Mouse (Mus musculus): Measurements from ENCODE around the gene Nuak2.
A peak's percentile ranks its signal among the peaks of the same experiment; 100 is the strongest.
"Not testable (repeated sequence)": the region's sequence is repeated elsewhere in the genome, so short reads cannot be mapped to it uniquely, and the experiment has no call there.

The Nuak2 gene

GRCm38 (mm10) chr1:132315889-132316624 lies at the start of gene Nuak2:
Gene Nuak2 (plus strand): TSS chr1:132316126.
- DNase-seq (ENCODE audit: low spot score in 2 of 2): peak in 1 of 2 experiments; percentile 75

GRCm38 (mm10) chr1:132266791-132267557 lies 49.0 kb upstream of the Nuak2 start:
- DNase-seq (ENCODE audit: low spot score in 2 of 2): no peak

- DNase-seq (ENCODE audit: low spot score in 2 of 2): peak in 1 of 2 experiments; percentile 25
These were observed 48.0 kb upstream of the Nuak2 start for GRCm38 (mm10) chr1:132267959-132268358.

- peak in 1 of 2 experiments; percentile 24 for DNase-seq (ENCODE audit: low spot score in 2 of 2)
These were observed 47.4 kb upstream of the Nuak2 start for GRCm38 (mm10) chr1:132268418-132269060.

- no peak for DNase-seq (ENCODE audit: low spot score in 2 of 2)
These were observed 44.7 kb upstream of the Nuak2 start for GRCm38 (mm10) chr1:132271237-132271636.

- DNase-seq (ENCODE audit: low spot score in 2 of 2): no peak
These were observed 39.2 kb upstream of the Nuak2 start for GRCm38 (mm10) chr1:132276694-132277093.

DNA sequence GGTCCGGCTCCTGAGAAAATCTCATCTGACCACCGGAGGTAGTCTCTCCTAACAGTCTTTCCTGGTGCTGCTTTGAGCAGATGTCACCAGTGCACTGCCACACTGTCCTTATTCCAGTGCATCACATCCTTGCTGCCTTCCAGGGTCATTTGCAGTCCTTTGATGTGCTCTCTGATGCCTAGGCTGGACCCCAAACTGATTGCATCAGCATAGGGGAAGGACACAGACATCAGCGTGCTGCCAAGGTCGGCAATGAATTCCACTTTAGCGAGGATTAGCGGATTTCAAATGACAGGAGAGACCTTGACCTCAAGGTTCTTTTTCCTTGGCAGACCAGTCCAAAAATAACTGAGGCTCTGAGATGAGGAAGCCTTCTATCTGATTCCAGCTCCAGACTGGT lies 38.8 kb upstream of the Nuak2 start:
- no peak for DNase-seq (ENCODE audit: low spot score in 2 of 2)

- DNase-seq (ENCODE audit: low spot score in 2 of 2): not testable (repeated sequence)
These were observed 35.3 kb upstream of the Nuak2 start for GRCm38 (mm10) chr1:132280636-132281035.

- DNase-seq (ENCODE audit: low spot score in 2 of 2): no peak
These were observed 34.3 kb upstream of the Nuak2 start for GRCm38 (mm10) chr1:132281523-132282176.

- no peak for DNase-seq (ENCODE audit: low spot score in 2 of 2)
These were observed 33.8 kb upstream of the Nuak2 start for GRCm38 (mm10) chr1:132282177-132282536.

GRCm38 (mm10) chr1:132283018-132283417 lies 32.9 kb upstream of the Nuak2 start:
- no peak for DNase-seq (ENCODE audit: low spot score in 2 of 2)

DNA sequence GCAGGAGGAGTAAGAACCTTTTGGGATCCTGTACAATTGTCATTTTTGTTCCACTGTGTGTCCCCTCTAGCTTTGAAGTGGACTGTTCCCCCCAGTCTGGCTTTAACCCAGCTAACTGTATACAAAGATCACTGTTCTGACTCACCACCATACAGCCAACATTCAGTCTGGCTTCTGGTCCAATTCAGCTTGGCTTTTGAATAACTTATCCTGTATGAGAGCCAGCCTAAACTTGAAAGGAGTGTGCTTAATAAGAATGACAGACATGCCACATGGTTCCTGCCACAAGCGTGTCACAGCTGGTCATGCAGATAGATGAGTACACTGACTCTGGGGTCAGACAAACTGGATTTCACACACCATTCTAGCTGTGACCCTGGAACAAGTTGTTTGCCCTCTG lies 29.2 kb upstream of the Nuak2 start:
- no peak for DNase-seq (ENCODE audit: low spot score in 2 of 2)

- no peak for DNase-seq (ENCODE audit: low spot score in 2 of 2)
These were observed 28.5 kb upstream of the Nuak2 start for GRCm38 (mm10) chr1:132287445-132287844.

- no peak for DNase-seq (ENCODE audit: low spot score in 2 of 2)
These were observed 27.9 kb upstream of the Nuak2 start for GRCm38 (mm10) chr1:132287991-132288451.

- DNase-seq (ENCODE audit: low spot score in 2 of 2): no peak
These were observed 26.0 kb upstream of the Nuak2 start for GRCm38 (mm10) chr1:132289965-132290364.

DNA sequence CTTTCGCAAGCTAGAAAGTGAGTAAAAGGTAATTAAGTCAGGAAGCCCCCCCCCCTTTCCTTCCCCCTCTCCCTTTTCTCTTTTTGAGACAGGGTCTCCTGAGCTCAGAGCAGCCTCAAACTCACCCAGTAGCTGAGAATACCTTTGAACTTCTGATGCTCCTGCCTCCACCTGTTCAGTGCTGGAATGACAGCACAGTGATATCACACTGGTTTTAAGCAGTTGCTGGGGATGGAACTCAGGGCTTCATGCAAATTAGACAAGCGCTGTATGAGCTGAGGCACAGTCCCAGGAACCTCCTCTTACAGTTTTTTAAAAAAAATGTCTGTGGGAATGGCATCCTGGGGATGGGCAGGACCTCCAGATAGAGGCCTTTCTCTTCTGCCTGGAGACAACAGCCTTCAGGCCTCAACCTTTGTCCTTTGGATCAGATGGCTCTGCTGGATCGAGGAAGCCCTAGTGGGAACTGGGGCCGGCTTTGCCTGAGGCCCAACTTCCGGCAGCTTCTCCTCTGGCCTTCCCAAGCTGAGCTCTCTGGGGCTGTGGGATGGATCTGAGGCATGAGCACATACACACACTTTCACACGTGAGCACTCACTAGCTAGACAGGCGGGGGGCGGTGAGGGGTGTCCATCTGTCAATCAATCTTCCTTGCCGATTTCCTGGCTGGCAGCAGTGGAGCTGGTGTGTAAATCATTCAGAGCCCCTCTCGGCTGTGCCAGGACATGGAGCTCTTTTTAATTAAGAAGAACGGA lies 24.8 kb upstream of the Nuak2 start:
- no peak for DNase-seq (ENCODE audit: low spot score in 2 of 2)

DNA sequence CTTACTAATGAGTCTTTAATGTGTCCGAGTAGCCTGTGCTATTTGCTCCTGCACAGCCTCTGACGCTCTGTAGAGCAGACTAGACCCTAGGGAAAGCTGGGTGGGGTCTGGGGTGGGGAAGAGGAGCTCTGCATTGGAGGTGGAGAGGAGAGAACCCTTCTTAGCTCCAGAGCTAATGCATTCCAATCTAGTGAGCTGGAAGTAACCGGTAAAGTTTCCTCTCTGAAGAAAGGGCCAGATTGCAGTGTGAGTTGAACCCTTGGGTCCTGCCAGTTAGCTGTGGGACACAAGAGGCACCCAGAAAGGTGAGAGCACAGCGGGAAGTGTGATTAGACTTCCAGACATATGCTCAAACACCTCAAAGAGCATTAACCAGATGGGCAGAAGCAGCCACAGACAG lies 24.2 kb upstream of the Nuak2 start:
- DNase-seq (ENCODE audit: low spot score in 2 of 2): no peak

DNA sequence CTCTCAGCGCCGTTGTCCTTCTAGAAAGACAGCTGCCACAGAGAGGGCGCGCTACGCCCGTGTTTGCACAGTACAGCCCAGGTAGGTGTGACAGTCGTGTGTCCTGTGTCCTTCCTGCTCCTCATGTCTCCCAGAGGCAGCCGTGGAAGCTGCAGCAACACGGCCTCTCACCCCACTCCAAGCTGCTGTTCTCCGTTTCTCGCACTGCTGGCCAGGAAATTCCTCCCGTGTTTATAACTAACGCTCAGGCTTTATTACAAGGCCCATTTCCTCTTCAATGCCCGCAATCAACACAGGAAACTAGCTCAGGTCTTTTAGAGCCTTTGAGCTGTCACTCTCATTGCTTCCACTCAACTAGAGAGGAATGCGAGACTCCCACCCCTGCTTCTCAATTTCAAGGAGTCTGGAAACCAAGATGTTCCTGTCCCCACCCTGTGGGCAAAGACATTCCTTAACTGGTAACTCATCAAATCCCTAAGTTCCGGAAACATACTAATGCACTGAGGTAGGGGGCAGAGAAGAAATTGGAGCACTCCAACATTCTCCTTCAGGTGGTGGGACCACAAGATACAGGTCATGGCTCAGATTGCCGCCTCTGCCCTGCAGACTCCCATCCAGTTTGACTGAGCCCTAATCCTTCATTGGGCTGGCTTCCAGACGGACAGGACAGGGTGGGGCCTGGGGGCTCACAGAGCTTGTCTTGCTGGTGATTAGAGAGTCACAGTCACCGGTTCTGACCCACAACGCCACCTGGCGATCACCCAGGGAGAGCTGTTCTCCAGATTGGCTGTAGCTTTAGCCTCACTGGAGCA lies 23.4 kb upstream of the Nuak2 start:
- DNase-seq (ENCODE audit: low spot score in 2 of 2): no peak

GRCm38 (mm10) chr1:132295506-132295905 lies 20.4 kb upstream of the Nuak2 start:
- DNase-seq (ENCODE audit: low spot score in 2 of 2): no peak

GRCm38 (mm10) chr1:132296051-132296450 lies 19.9 kb upstream of the Nuak2 start:
- no peak for DNase-seq (ENCODE audit: low spot score in 2 of 2)

All from left cerebral cortex, adult 9 months (tissue).